Mouse (Mus musculus): ENCODE results near the gene Pgc. TPM values are rescaled to one million over a fixed set of nuclear protein-coding genes. Genes with fewer than 3 reads are reported as not detected.

The Pgc gene
- not detected in 2 replicates for polyA plus RNA-seq (2016; fragmentation: Nextera tagmentation; extraction: Ambion mirVana)

DNA sequence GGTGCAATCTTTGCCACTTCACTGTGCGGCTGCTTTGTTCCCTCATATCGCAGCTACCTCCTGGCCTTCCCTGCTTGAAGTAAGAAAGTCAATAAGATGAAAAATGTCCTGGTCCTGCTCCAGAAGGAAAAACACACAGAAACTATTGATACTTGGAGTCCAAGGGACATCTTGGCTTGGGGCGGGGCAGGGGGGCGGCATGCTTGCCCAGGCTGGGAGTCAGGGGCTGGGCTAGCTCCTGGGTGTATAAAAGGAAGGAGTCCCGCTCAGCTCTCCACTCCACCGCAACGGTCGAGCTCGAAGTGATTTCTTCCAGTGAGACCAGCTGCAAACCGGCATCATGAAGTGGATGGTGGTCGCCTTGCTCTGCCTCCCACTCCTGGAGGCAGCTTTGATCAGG lies at the start of gene Pgc:
Pgc (plus strand) TSS at position 277 of the 400 bp plus-strand sequence.
- no peaks in the 10 kb centered on the region for H3K9me3 ChIP-seq
- ATAC-seq (ENCODE audit: insufficient number of reproducible peaks, insufficient read depth, low FRiP score, low TSS enrichment, low read depth), result no peak
- no peak within 1 kb of the TSS for H3K4me3 ChIP-seq (replicated peaks)
- H3K36me3 ChIP-seq, result no peaks in the 10 kb centered on the region
- H3K27me3 ChIP-seq, result peaks cover 16% of the 10 kb centered on the region
- no peak within 1 kb of the TSS for H3K9ac ChIP-seq (replicated peaks)
- no peak within 1 kb of the TSS for H3K27ac ChIP-seq
- no peak within 1 kb of the TSS for H3K4me2 ChIP-seq
- WGBS, result 67% methylated on average over 11 of the region's 11 CpGs
- no peaks in the 10 kb centered on the region for H3K4me1 ChIP-seq (replicated peaks)

DNA sequence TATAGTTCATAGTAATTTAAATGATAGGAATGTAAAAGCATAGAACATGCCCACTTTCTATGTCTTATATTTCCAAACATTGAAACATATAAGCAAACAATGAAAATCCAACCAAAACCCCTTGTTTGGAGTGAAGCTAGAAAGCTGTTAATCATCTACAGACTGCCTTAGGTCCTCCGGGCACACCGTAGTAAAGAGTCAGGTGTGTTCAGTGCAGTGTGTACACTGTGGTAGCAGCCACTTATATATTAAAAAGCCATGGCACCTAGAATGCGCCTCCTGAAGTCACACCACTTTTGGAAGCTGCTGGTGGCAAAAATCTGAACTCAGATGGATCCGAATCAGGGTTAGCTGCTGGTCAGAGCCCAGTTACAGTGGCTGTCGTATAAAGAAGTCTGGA lies 48.4 kb upstream of the Pgc start:
- H3K36me3 ChIP-seq, result peaks cover 59% of the 10 kb centered on the region
- 90% methylated on average over 5 of the region's 5 CpGs for WGBS

DNA sequence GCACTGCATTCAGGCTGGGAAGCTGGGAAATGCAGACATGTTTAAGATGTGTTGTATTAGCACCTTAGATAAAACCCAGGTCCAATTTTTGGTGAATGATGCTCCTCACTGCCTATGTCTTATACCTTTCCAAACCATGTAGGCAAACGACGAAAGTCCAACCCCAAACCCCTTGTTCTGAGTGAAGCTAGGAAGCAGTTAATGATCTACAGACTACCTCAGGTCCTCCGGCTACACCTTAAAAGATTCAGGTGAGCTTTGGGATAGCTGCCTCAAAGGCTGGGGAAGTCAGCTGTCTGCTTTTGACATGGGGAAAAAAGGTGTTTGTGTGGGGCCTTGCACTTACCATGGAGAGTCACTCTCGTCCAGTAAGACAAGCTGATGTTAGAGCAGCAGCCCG lies 47.9 kb upstream of the Pgc start:
- peaks cover 60% of the 10 kb centered on the region for H3K36me3 ChIP-seq
- H3K4me1 ChIP-seq (replicated peaks), result peaks cover 3% of the 10 kb centered on the region; the same call in 1 of the 2 replicates
- no peak overlapping the region for H3K9ac ChIP-seq (replicated peaks)
- no peak overlapping the region for H3K4me2 ChIP-seq
- no peaks in the 10 kb centered on the region for H3K27me3 ChIP-seq
- no peak overlapping the region for H3K4me3 ChIP-seq (replicated peaks)
- H3K9me3 ChIP-seq, result no peaks in the 10 kb centered on the region
- ATAC-seq (ENCODE audit: insufficient number of reproducible peaks, insufficient read depth, low FRiP score, low TSS enrichment, low read depth), result no peak
- WGBS, result 79% methylated on average over 5 of the region's 5 CpGs
- H3K27ac ChIP-seq, result no peak overlapping the region

More for the DNA sequence above, 48.4 kb upstream of the Pgc start:
- H3K27ac ChIP-seq, result no peak overlapping the region
- H3K9me3 ChIP-seq, result no peaks in the 10 kb centered on the region
- peaks cover 4% of the 10 kb centered on the region for H3K27me3 ChIP-seq
- H3K9ac ChIP-seq (replicated peaks), result no peak overlapping the region
- no peak overlapping the region for H3K4me2 ChIP-seq
- peaks cover 6% of the 10 kb centered on the region for H3K4me1 ChIP-seq (replicated peaks)
- no peak overlapping the region for H3K4me3 ChIP-seq (replicated peaks)
- no peak for ATAC-seq (ENCODE audit: insufficient number of reproducible peaks, insufficient read depth, low FRiP score, low TSS enrichment, low read depth)

DNA sequence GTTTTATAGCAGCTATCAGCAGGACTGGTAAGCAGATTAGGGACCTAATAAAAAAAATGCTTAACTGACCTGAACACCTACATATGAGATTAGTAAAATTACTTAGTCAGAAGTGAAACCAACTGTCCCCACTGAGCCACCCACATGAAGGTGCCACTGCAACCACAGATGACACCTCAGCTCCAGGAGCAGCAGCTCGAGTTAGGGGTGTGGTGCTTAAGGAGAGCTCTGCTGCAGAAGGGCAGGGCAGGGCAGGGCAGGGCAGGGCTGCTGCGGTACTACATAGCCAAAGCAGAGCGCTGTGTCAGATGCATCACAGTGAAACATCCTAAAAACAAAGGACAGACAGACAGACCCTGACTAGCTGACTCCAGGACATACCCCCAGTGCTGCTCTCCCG lies 43.8 kb upstream of the Pgc start:
- ATAC-seq (ENCODE audit: insufficient number of reproducible peaks, insufficient read depth, low FRiP score, low TSS enrichment, low read depth), result no peak
- Histone ChIP-seq H3K4me3 (replicated peaks) (no peak overlapping the region), H3K27ac (no peak overlapping the region), H3K36me3 (peaks cover 78% of the 10 kb centered on the region), H3K27me3 (no peaks in the 10 kb centered on the region), H3K4me2 (no peak overlapping the region), H3K4me1 (replicated peaks) (peaks cover 8% of the 10 kb centered on the region), H3K9me3 (no peaks in the 10 kb centered on the region), H3K9ac (replicated peaks) (no peak overlapping the region)
- WGBS, result 69% methylated on average over 4 of the region's 4 CpGs

DNA sequence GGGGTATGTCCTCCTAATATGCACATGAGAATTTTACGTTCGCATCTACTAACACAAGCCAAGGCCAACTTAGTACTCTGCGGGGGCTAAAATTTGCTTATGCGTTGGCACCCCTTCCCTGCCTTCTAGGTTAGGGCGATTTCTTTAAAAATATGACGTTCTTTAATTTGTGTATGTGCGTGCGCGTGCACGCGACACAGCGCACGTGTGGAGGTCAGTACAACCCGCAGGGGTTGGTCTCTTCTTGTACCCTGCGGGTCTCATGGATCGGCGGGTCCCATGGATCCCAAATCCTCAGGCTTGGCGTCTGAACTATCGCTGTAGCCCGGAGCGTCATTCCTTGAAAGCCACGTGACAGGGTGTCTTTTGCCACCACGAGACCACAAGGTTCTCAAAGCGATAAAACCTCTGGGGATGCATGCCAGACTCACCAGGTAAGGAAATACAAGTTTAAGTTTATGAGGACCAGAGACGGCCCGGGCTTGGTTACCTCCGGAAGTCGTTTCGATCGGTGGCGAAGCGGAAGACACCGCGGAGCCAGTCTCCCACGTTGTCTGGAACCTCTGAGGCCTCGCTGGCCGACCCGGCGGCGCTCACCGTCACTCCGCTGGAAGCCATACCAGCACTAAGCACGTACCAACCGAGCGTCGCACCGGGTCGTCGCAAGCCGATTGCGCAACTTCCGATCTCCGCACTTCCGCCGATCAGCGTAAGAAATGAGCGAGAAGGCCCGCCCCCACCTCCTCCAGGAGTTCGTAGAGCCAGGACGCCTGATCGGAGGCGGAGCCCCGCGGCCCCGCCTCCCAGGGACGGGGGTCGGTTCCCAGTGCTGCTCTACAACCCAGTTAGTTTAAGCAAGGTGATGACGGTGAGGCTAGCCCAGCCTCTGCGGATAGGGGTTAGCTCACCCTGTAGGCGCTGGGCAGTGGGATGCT lies 39.0 kb upstream of the Pgc start:
- Histone ChIP-seq H3K9ac (replicated peaks) (peak overlapping the region; percentile 80), H3K4me2 (peak overlapping the region; percentile 95), H3K4me3 (replicated peaks) (peak overlapping the region; percentile 87), H3K27me3 (peaks cover 15% of the 10 kb centered on the region; the same call in 1 of the 2 replicates), H3K27ac (peak overlapping the region; percentile 77), H3K9me3 (no peaks in the 10 kb centered on the region), H3K36me3 (peaks cover 37% of the 10 kb centered on the region), H3K4me1 (replicated peaks) (peaks cover 20% of the 10 kb centered on the region)
- WGBS, result under 1% methylated on average over 70 of the region's 70 CpGs
- ATAC-seq (ENCODE audit: insufficient number of reproducible peaks, insufficient read depth, low FRiP score, low TSS enrichment, low read depth), result peak; percentile 76

DNA sequence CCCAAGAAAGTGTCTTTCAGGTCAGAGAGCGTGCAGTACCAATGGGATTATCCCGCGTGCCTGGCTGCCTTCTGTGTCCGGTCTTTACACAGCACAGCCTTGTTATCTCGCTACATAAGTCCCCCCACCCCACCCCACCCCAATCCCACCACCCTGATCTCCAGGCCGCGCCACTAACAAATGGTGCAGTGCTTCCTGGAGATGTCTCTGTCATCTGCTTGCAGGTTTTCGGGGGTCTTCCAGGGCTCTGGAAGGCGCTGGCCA lies 38.4 kb upstream of the Pgc start, which contains the start of gene Tomm6:
Tomm6 (minus strand) TSS at position 43 of the 264 bp plus-strand sequence.
- Histone ChIP-seq H3K4me2 (peak within 1 kb of the TSS; percentile 95), H3K4me1 (replicated peaks) (peaks cover 20% of the 10 kb centered on the region), H3K27ac (peak within 1 kb of the TSS; percentile 77), H3K4me3 (replicated peaks) (peak within 1 kb of the TSS; percentile 87), H3K9me3 (no peaks in the 10 kb centered on the region), H3K36me3 (peaks cover 31% of the 10 kb centered on the region), H3K9ac (replicated peaks) (peak within 1 kb of the TSS; percentile 80), H3K27me3 (peaks cover 19% of the 10 kb centered on the region; the same call in 1 of the 2 replicates)
- ATAC-seq (ENCODE audit: insufficient number of reproducible peaks, insufficient read depth, low FRiP score, low TSS enrichment, low read depth), result no peak; the same call in 1 of the 2 replicates
- WGBS, result under 1% methylated on average over 9 of the region's 9 CpGs

DNA sequence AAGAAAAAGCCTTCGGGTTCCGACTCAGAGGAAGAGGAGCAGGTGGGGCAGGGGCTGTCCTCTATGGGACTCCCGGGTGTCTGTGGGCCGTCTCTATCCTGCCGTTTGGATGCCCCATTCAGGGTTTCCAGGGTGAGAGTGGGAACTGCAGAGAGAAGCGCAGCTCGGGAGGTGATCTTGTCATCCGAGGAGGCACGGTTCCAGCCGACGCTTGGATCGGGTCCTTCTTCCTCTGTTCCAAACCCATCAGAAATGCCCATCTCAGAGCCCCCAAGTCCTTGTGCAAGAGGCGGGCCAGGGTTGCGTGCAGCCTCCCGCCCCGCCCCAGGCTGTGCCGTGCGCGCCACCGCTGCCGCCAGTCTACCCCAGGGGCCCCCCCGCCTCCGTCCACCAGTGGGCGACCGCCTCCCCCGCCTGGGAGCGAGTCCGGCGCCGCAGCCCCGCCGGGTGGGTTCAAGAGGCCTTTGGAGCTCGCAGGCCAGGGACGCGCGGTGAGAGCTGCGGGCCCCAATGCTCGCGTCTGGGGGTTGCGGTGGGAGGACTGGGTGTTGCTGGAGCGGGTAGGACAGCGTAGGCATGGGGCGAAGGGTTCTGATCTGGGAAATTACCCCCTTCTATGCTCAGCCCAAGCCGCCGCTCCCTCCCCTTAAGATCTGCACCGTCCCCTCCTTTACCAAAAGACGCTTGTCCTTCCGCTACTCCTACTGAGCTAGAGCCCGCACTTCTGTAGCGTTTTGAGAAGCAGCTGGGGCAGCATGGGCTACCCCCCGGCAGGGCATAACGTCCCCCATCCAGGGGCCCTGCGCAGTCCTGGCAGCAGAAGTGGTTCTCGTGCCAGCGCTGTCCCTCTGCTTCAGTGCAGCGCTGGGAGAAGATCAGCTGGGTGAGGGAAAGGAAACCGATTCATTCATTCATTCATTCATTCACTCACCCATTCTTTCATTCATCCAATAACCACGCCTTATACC lies 37.8 kb upstream of the Pgc start, which contains the start of gene Frs3:
Frs3 (plus strand) TSS at position 423 of the 968 bp plus-strand sequence.
- 1% methylated on average over 57 of the region's 58 CpGs for WGBS
- peak; percentile 69 for ATAC-seq (ENCODE audit: insufficient number of reproducible peaks, insufficient read depth, low FRiP score, low TSS enrichment, low read depth)
- peak within 1 kb of the TSS; percentile 80 for H3K9ac ChIP-seq (replicated peaks)
- H3K4me1 ChIP-seq (replicated peaks), result peaks cover 23% of the 10 kb centered on the region
- no peaks in the 10 kb centered on the region for H3K9me3 ChIP-seq
- peak within 1 kb of the TSS; percentile 95 for H3K4me2 ChIP-seq
- peaks cover 23% of the 10 kb centered on the region; the same call in 1 of the 2 replicates for H3K27me3 ChIP-seq
- peak within 1 kb of the TSS; percentile 87 for H3K4me3 ChIP-seq (replicated peaks)
- H3K27ac ChIP-seq, result peak within 1 kb of the TSS; percentile 77
- H3K36me3 ChIP-seq, result peaks cover 25% of the 10 kb centered on the region

DNA sequence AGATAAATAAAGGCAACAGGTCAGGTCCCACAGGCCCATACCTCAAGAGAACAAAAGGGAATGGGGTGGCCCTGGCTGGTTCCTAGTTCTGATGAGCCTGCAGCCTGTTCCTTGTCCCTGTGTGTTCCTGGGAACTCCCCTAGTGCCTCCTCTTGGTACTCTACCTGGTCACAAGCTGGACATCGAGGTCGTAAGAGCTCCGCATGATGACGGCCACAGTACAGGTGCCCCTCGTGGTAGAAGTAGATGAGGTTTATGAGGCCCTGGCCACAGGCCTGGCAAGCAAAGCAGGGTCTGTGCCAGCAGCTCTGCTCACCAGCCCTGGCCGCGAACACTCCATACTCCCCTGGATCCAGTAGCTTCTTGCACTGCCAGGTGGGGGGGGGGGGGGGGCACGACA lies 36.7 kb upstream of the Pgc start:
- Histone ChIP-seq H3K27ac (no peak overlapping the region), H3K36me3 (peaks cover 16% of the 10 kb centered on the region), H3K4me1 (replicated peaks) (peaks cover 28% of the 10 kb centered on the region), H3K4me2 (peak overlapping the region; percentile 95), H3K27me3 (peaks cover 23% of the 10 kb centered on the region; the same call in 1 of the 2 replicates), H3K9ac (replicated peaks) (no peak overlapping the region), H3K4me3 (replicated peaks) (peak overlapping the region; percentile 87; the same call in 1 of the 2 replicates), H3K9me3 (no peaks in the 10 kb centered on the region)
- 78% methylated on average over 8 of the region's 8 CpGs for WGBS
- ATAC-seq (ENCODE audit: insufficient number of reproducible peaks, insufficient read depth, low FRiP score, low TSS enrichment, low read depth), result no peak

DNA sequence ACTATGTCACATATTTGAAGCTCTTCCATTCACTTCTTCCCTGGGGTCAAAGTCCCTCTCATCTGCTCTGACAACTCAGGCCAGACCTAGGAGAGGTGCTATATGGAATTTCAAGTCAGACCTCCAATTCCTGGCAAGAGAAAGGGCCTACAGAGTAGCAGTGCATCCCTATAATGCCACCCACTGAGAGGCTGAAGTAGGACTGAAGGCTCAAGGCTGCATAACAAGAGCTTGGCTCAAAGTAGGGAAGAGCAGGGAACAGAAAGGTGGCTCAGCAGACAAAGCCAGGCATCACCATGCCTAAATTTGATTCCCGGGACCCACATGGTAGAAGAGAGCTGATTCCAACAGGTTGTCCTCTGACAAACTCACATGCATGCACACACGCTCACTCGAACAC lies 35.0 kb upstream of the Pgc start:
- no peak overlapping the region for H3K4me3 ChIP-seq (replicated peaks)
- H3K27ac ChIP-seq, result no peak overlapping the region
- no peak overlapping the region for H3K9ac ChIP-seq (replicated peaks)
- H3K27me3 ChIP-seq, result peaks cover 23% of the 10 kb centered on the region; the same call in 1 of the 2 replicates
- ATAC-seq (ENCODE audit: insufficient number of reproducible peaks, insufficient read depth, low FRiP score, low TSS enrichment, low read depth), result no peak
- H3K4me2 ChIP-seq, result no peak overlapping the region
- WGBS, result 85% methylated on average over 3 of the region's 3 CpGs
- peaks cover 33% of the 10 kb centered on the region for H3K4me1 ChIP-seq (replicated peaks)
- no peaks in the 10 kb centered on the region for H3K9me3 ChIP-seq
- H3K36me3 ChIP-seq, result no peaks in the 10 kb centered on the region

DNA sequence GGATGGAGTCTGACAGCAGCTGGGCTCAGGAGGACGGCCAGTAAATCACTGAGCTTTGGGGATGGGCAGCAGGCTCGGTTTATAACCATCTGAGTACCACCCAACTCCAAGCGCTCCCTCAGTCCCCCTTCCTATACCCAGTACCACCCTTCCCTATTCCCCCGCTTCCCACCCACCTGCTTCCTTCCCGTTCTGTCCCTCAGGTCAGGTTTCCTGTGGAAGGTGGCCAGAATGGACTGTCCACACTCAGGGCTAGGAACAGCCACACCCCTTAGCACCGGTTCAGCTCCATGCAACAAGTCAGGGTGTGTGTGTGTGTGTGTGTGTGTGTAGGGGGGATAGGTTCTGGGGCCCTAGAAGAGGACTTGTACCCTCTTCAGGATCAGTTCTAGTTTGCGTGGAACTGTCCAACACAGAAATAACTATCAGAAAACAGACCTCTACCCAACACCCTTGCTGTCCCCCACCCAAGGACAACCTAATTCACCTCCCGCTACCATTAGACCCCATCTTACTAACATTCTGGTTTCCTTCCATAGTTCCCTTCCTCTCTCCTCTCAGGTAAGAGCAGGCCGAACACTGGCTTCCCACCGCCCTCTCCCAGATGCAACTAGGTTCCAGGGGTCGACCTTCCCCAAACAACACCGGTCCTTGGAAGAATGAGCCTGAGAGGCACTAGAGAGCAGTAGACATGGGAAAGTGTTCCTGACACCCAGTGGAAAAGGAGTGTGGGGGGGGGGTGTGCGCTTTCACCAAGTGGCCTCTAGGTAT lies 32.8 kb upstream of the Pgc start:
- H3K27ac ChIP-seq, result peak overlapping the region; percentile 67
- H3K4me2 ChIP-seq, result peak overlapping the region; percentile 76
- peaks cover 23% of the 10 kb centered on the region; the same call in 1 of the 2 replicates for H3K27me3 ChIP-seq
- WGBS, result 28% methylated on average over 13 of the region's 13 CpGs
- H3K36me3 ChIP-seq, result peaks cover 11% of the 10 kb centered on the region
- ATAC-seq (ENCODE audit: insufficient number of reproducible peaks, insufficient read depth, low FRiP score, low TSS enrichment, low read depth), result no peak
- peaks cover 25% of the 10 kb centered on the region for H3K4me1 ChIP-seq (replicated peaks)
- peak overlapping the region; percentile 82 for H3K4me3 ChIP-seq (replicated peaks)
- no peaks in the 10 kb centered on the region for H3K9me3 ChIP-seq
- peak overlapping the region; percentile 88 for H3K9ac ChIP-seq (replicated peaks)
